Mouse (Mus musculus): ENCODE measurements around the gene Dcaf1.

DNA sequence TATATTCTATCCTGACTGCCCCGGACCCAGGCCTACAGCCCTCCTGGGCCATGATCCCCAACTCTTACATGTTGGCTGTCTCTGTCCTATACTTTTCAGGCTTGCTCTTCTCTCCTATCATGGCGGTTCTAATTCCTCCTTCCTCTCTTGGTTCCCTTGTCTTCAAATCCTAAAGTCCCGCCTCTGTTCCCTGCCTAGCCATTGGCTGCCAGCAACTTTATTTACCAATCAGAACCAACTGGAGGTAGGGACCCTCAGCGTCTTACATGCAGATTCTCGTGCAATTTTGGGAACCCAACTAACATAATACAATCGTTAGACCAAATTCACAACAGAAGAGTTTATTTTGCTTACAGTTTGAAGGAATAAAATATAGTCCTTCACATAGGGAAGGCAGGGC, 21.1 kb downstream of the Dcaf1 start:
- TF ChIP-seq EP300 (IDR thresholded peaks at IDR 0.05; ENCODE audit: low read length): no peak
- TF ChIP-seq JUND (conservative IDR thresholded peaks at IDR 0.05; ENCODE audit: low read depth, low read length): no peak
